Mouse (Mus musculus) embryonic facial prominence, embryonic 14.5 days (tissue): ENCODE results near the gene Mlph. TPM values are rescaled to one million over a fixed set of nuclear protein-coding genes. Genes with fewer than 3 reads are reported as not detected.

Experiments
- ATAC-seq: fragments of 200-750 bp; cut with Nextera tagmentation; 2 replicates; pipeline ENCODE4 v1.8.0; 2017; ENCODE audit warnings: low read depth, moderate number of reproducible peaks, moderate TSS enrichment
- DNase-seq: peaks from one replicate; pipeline ENCODE4 v3.0.0-alpha.2; 2015; ENCODE audit warnings: low spot score
- H3K27ac ChIP-seq: fragments of 300-500 bp; sonication (generic); replicated peaks from 2 replicates; pipeline ENCODE4 v1.5.1; 2014; ENCODE audit warnings: low read depth, mild to moderate bottlenecking, low read length, moderate library complexity
- H3K27me3 ChIP-seq: fragments of 300-500 bp; sonication (generic); replicated peaks from 2 replicates; pipeline ENCODE4 v1.6.1; 2014; ENCODE audit warnings: low read length; ENCODE audit not compliant: control insufficient read depth, insufficient read depth
- H3K36me3 ChIP-seq: fragments of 300-500 bp; sonication (generic); 2 replicates; pipeline ENCODE4 v1.6.1; 2014; ENCODE audit warnings: low read length, mixed read lengths; ENCODE audit not compliant: control insufficient read depth, insufficient read depth
- H3K4me1 ChIP-seq: fragments of 300-500 bp; sonication (generic); 2 replicates; pipeline ENCODE4 v1.6.1; 2014; ENCODE audit warnings: antibody characterized with exemption, low read length; ENCODE audit not compliant: control insufficient read depth, insufficient read depth
- H3K4me2 ChIP-seq: fragments of 300-500 bp; sonication (generic); 2 replicates; pipeline ENCODE4 v1.6.1; 2014; ENCODE audit warnings: low read depth, mild to moderate bottlenecking, low read length, moderate library complexity, mixed read lengths
- H3K4me3 ChIP-seq: fragments of 300-500 bp; sonication (generic); 2 replicates; pipeline ENCODE4 v1.5.1; 2014; ENCODE audit warnings: low read depth, mild to moderate bottlenecking, low read length
- H3K9ac ChIP-seq: fragments of 300-500 bp; sonication (generic); 2 replicates; pipeline ENCODE4 v1.6.1; 2014; ENCODE audit warnings: low read depth, mild to moderate bottlenecking, low read length, moderate library complexity, mixed read lengths
- H3K9me3 ChIP-seq: fragments of 300-500 bp; sonication (generic); 2 replicates; pipeline ENCODE4 v1.6.1; 2016; ENCODE audit warnings: low read length; ENCODE audit not compliant: control insufficient read depth
- WGBS: fragments of 180-500 bp; shearing (Covaris S2); extraction: QIAGEN DNeasy Blood & Tissue Kit; methylation state at CpG from one replicate; pipeline ENCODE4 v1.1.7; 2014; 5-methylcytosine and 5-hydroxymethylcytosine counted together
- polyA plus RNA-seq: library from polyadenylated mRNA; unstranded; fragments of >200 nt; fragmentation: Nextera tagmentation; extraction: Ambion mirVana; gene quantifications from 2 replicates; pipeline ENCODE4 v1.2.1, GENCODE M21; 2014

The Mlph gene
- polyA plus RNA-seq, 1 experiment from 2014 or later, result 0.86 TPM

DNA sequence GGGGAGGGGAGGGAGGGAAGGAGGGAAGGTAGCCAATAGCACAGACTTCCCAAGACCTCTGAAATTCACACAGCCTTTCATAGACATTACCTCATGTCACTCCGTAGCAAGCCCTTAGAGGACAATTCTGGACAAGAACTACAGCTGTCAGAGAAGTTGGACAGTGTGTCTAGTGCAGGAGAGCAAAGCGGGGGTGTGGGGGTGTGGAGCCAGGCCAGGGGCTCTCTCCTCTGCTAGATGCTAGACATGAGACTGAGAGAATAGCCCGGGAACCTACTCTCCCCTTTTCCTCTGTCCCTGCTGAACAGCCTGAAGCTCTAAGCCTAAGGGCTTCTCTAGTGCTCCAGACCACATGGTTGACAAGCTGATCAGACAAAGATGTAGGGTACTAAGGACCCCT, 19.9 kb upstream of the Mlph start:
- Histone ChIP-seq H3K36me3 (no peaks in the 10 kb centered on the region), H3K27me3 (no peaks in the 10 kb centered on the region), H3K4me1 (peaks cover 18% of the 10 kb centered on the region; the same call in 1 of the 2 replicates), H3K27ac (no peak overlapping the region), H3K9ac (no peak overlapping the region), H3K9me3 (peaks cover 16% of the 10 kb centered on the region), H3K4me3 (no peak overlapping the region), H3K4me2 (no peak overlapping the region)
- DNase-seq (no peak), ATAC-seq (no peak)
- 83% methylated on average over 3 of the region's 3 CpGs for WGBS

DNA sequence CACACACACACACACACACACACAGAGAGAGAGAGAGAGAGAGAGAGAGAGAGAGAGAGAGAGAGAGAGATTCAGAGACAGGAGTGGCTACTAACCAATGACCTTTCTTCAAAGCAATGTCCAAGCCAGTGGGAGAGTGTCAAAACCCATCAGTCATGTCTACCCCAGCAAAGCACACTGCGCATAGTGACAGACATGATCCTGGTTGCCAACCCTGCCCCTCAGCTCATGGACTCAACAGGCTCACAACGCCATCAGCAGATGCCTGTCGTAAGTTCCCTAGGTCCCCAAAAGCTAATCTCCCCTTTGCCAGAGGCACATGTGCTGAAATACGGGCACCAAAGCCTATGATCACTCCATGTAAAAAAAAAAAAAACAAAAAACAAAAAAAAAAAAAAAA, 18.6 kb upstream of the Mlph start:
- WGBS, result 73% methylated on average over 4 of the region's 4 CpGs
- no peak overlapping the region for H3K4me2 ChIP-seq
- peaks cover 6% of the 10 kb centered on the region; the same call in 1 of the 2 replicates for H3K9me3 ChIP-seq
- DNase-seq, result no peak
- no peak for ATAC-seq
- H3K36me3 ChIP-seq, result no peaks in the 10 kb centered on the region
- no peaks in the 10 kb centered on the region for H3K27me3 ChIP-seq
- peaks cover 18% of the 10 kb centered on the region; the same call in 1 of the 2 replicates for H3K4me1 ChIP-seq
- H3K4me3 ChIP-seq, result no peak overlapping the region
- H3K27ac ChIP-seq, result peak overlapping the region; percentile 89
- H3K9ac ChIP-seq, result no peak overlapping the region

GRCm38 (mm10) chr1:90896741-90897361, 18.0 kb upstream of the Mlph start:
- Histone ChIP-seq H3K9me3 (no peaks in the 10 kb centered on the region), H3K4me3 (no peak overlapping the region), H3K36me3 (no peaks in the 10 kb centered on the region), H3K4me2 (0 out of 2 replicates have a peak overlapping the region, but pooled peaks have one; percentile 18), H3K4me1 (peaks cover 18% of the 10 kb centered on the region; the same call in 1 of the 2 replicates), H3K27ac (peak overlapping the region; percentile 89), H3K9ac (no peak overlapping the region), H3K27me3 (no peaks in the 10 kb centered on the region)
- WGBS, result 24% methylated on average over 14 of the region's 14 CpGs
- peak; percentile 93 for ATAC-seq
- peak; percentile 94 for DNase-seq

DNA sequence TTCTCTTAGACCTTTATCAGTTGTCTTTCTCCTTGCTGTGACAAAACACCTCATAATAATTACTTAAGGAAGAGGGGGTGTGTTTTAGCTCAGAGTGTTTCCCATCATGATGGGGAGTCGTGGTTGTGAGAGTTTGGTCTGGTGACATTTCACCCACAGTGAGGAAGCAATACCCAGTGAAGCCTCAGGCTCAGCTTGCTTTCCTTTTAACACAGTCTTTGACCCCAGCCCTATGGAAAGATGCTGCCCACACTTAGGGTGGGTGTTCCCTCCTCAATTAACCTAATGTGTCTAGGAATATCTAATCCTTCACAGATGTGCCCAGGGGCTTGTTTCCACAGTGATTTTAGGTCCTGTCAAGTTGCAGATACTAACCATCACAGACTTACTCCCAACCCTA, 16.9 kb upstream of the Mlph start:
- Histone ChIP-seq H3K9ac (no peak overlapping the region), H3K27ac (no peak overlapping the region), H3K27me3 (no peaks in the 10 kb centered on the region), H3K36me3 (no peaks in the 10 kb centered on the region), H3K4me2 (no peak overlapping the region), H3K4me3 (no peak overlapping the region), H3K4me1 (peaks cover 19% of the 10 kb centered on the region), H3K9me3 (no peaks in the 10 kb centered on the region)
- no peak for DNase-seq
- 40% methylated on average over 1 of the region's 1 CpGs for WGBS
- ATAC-seq, result no peak

DNA sequence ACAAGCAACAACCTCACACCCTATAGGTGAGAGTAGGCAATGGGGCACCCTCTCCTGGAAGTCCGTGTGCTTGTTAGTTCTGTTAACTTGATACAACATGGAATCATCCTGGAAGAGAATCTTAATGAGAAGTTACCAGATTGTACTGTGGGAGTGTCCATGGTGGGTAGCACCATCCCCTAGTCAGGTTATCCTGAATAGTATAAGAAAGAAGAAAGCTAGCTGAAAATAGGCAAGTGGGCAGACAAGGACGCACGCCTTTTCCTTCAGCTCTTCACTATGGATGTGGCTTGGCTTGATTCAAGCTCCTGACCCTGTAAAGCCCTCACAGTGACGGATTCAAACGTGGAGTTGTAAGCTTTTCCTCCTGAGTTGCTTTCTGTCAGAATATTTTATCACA, 15.1 kb upstream of the Mlph start:
- no peak for ATAC-seq
- Histone ChIP-seq H3K4me2 (no peak overlapping the region), H3K9me3 (no peaks in the 10 kb centered on the region), H3K36me3 (no peaks in the 10 kb centered on the region), H3K27me3 (no peaks in the 10 kb centered on the region), H3K4me3 (no peak overlapping the region), H3K27ac (no peak overlapping the region), H3K9ac (no peak overlapping the region), H3K4me1 (peaks cover 36% of the 10 kb centered on the region)
- 92% methylated on average over 5 of the region's 5 CpGs for WGBS
- no peak for DNase-seq

GRCm38 (mm10) chr1:90900406-90900805, 14.5 kb upstream of the Mlph start:
- Histone ChIP-seq H3K9ac (no peak overlapping the region), H3K9me3 (no peaks in the 10 kb centered on the region), H3K4me3 (no peak overlapping the region), H3K4me2 (no peak overlapping the region), H3K27me3 (no peaks in the 10 kb centered on the region), H3K4me1 (peaks cover 36% of the 10 kb centered on the region), H3K27ac (no peak overlapping the region), H3K36me3 (no peaks in the 10 kb centered on the region)
- no peak for ATAC-seq
- 56% methylated on average over 6 of the region's 6 CpGs for WGBS
- no peak for DNase-seq

DNA sequence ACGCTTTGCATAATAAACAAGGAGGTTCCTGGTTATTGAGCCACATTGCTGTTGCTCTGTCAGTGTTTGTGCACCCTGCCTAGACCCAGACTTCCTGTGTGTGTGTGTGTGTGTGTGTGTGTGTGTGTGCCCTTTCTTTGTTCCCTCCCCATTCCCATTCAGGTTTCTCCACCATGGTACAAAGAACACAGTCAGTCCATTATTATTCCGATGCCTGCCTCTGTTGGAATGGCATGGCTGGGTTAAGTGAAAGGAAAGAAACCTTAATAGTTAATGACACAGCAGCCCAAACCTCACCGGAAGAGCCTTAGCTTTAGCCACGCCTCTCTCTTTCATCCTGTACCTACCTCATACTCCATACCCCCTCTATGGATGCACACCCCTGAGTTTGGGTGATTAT, 13.6 kb upstream of the Mlph start:
- 77% methylated on average over 4 of the region's 4 CpGs for WGBS

DNA sequence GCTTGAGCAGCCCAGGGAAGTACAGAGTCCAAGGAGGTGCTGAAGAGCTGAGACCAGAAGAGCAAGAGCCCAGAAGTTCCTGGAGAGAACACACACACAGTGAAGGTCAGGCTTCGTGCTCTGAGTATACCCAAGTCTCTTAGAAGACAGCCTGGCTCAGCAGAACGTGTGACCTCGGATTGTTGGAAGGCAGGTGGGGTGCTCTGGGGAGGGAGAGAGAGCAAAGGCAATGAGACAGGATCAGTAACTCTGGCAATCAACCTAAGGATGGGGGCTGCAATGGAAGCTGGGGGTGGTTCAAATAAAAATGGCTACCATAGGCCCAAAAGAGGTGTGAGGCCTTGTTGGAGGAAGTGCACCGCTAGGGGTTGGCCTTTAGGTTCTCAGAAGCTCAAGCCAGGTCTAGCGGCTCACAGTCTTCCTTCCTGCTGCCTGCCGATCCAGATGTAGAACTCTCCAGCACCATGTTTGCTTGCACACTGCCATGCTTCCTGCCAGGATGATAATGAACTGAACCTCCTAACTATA, 13.1 kb upstream of the Mlph start:
- Histone ChIP-seq H3K9ac (no peak overlapping the region), H3K4me3 (no peak overlapping the region), H3K4me1 (peaks cover 30% of the 10 kb centered on the region), H3K4me2 (no peak overlapping the region), H3K9me3 (no peaks in the 10 kb centered on the region), H3K36me3 (no peaks in the 10 kb centered on the region), H3K27ac (no peak overlapping the region), H3K27me3 (no peaks in the 10 kb centered on the region)
- DNase-seq (no peak), ATAC-seq (no peak)
- 86% methylated on average over 6 of the region's 6 CpGs for WGBS

More for the DNA sequence above, 13.6 kb upstream of the Mlph start:
- Histone ChIP-seq H3K27me3 (no peaks in the 10 kb centered on the region), H3K4me2 (no peak overlapping the region), H3K4me1 (peaks cover 35% of the 10 kb centered on the region), H3K4me3 (no peak overlapping the region), H3K9ac (no peak overlapping the region), H3K9me3 (no peaks in the 10 kb centered on the region), H3K36me3 (no peaks in the 10 kb centered on the region), H3K27ac (no peak overlapping the region)
- DNase-seq (no peak), ATAC-seq (no peak)

- Histone ChIP-seq H3K4me3 (no peak overlapping the region), H3K4me1 (peaks cover 24% of the 10 kb centered on the region), H3K9ac (no peak overlapping the region), H3K4me2 (no peak overlapping the region), H3K36me3 (no peaks in the 10 kb centered on the region), H3K27me3 (no peaks in the 10 kb centered on the region), H3K27ac (peak overlapping the region; percentile 89), H3K9me3 (no peaks in the 10 kb centered on the region)
- ATAC-seq (no peak), DNase-seq (no peak)
- 65% methylated on average over 3 of the region's 3 CpGs for WGBS
These were observed 12.1 kb upstream of the Mlph start for GRCm38 (mm10) chr1:90902751-90903150.
